Mouse (Mus musculus): Measurements from ENCODE around the gene Sec11a.

- TF ChIP-seq POLR2A (IDR thresholded peaks at IDR 0.05; ENCODE audit: borderline replicate concordance, extremely low read depth, insufficient read depth, insufficient read length, poor library complexity, severe bottlenecking) (no peak), CTCF (IDR thresholded peaks at IDR 0.05; ENCODE audit: borderline replicate concordance, extremely low read depth, insufficient read depth, insufficient read length) (no peak)
Measured at GRCm38 (mm10) chr7:80863520-80863919, 84.1 kb downstream of the Sec11a start.

All from brain, embryonic 14.5 days (tissue).